Mouse (Mus musculus) lung, postnatal 0 days (tissue): ENCODE measurements at regions not wholly inside any gene's neighbourhood (a gene's known extent, or its start where the extent isn't known, plus 50 kb on each side); places are given as distances from the start of the nearest gene placed in this dataset.
A peak's percentile ranks its signal among the peaks of the same experiment; 100 is the strongest.

Experiments
- CTCF ChIP-seq: IDR thresholded peaks from 2 replicates; pipeline ENCODE4 v1.5.1; 2016; ENCODE audit warnings: antibody characterized with exemption, mild to moderate bottlenecking
- EP300 ChIP-seq: IDR thresholded peaks from 2 replicates; pipeline ENCODE4 v1.6.1; 2016; ENCODE audit warnings: antibody characterized with exemption, mild to moderate bottlenecking, control low read depth

DNA sequence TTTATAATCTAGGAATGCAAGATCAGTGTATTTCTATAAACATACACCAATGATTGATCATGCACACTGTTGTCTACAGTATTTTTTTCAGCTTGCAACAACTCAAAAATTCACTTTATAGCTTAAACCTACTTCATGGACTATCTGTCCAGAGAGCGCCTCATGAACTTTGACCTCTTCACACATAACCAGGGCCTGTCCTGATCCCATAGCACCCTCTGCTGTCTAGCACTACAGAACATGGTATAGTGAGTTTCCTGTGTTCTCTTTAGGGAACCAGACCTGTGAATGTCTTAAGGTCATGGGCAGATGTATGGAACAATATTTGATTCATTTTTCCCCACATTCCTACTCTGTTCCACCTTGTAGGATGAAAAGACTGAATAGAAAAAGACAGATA, 117.1 kb downstream of the Lurap1l start:
- peak; percentile 36; the same call in 1 of the 2 replicates for TF ChIP-seq CTCF
- TF ChIP-seq EP300, result no peak
